Mouse (Mus musculus) thymus, adult 2 months (tissue): ENCODE data around the gene Cfap69.

Experiments
- CTCF ChIP-seq: fragments of 200-500 bp; IDR thresholded peaks from 2 replicates; pipeline ENCODE4 v1.5.1; 2012; ENCODE audit warnings: mild to moderate bottlenecking, control low read depth, low read length, moderate library complexity, borderline replicate concordance; ENCODE audit not compliant: control insufficient read depth, poor library complexity, insufficient read depth; ENCODE audit errors: extremely low read depth
- POLR2A ChIP-seq: fragments of 200-500 bp; IDR thresholded peaks from 2 replicates; pipeline ENCODE4 v1.6.1; 2012; ENCODE audit warnings: mild to moderate bottlenecking, low read length, control low read depth, moderate library complexity; ENCODE audit not compliant: control insufficient read depth, poor library complexity, insufficient read depth; ENCODE audit errors: extremely low read depth

GRCm38 (mm10) chr5:5695401-5695942 is 31.4 kb upstream of the Cfap69 start:
- TF ChIP-seq CTCF (no peak), POLR2A (no peak)
